Mouse (Mus musculus) spleen, adult 12 weeks (tissue): Measurements from ENCODE around the gene Plcb4.

Source experiments
- DNase-seq: peaks from one replicate; pipeline ENCODE4 v3.0.0; 2022; ENCODE audit warnings: low spot score

The Plcb4 gene

DNA sequence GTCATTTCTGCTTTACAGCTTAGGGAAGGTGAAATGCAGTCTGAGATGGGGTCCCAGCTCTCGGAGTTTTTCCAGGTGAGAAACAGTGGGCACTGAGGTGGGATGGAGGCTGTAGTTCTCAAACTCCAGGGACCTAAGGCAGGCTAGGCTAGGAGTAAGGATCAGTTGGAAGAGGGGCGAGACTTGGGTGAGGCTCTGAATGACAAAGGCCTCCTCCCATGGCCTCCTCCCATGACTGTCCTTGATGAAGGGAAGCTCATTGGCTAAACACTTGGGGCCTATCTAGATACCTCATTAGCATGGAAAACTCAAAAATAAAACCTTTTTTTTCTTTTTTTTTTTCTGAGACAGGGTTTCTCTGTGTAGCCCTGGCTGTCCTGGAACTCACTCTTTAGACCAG lies 198.0 kb downstream of the Plcb4 start:
- DNase-seq: no peak

DNA sequence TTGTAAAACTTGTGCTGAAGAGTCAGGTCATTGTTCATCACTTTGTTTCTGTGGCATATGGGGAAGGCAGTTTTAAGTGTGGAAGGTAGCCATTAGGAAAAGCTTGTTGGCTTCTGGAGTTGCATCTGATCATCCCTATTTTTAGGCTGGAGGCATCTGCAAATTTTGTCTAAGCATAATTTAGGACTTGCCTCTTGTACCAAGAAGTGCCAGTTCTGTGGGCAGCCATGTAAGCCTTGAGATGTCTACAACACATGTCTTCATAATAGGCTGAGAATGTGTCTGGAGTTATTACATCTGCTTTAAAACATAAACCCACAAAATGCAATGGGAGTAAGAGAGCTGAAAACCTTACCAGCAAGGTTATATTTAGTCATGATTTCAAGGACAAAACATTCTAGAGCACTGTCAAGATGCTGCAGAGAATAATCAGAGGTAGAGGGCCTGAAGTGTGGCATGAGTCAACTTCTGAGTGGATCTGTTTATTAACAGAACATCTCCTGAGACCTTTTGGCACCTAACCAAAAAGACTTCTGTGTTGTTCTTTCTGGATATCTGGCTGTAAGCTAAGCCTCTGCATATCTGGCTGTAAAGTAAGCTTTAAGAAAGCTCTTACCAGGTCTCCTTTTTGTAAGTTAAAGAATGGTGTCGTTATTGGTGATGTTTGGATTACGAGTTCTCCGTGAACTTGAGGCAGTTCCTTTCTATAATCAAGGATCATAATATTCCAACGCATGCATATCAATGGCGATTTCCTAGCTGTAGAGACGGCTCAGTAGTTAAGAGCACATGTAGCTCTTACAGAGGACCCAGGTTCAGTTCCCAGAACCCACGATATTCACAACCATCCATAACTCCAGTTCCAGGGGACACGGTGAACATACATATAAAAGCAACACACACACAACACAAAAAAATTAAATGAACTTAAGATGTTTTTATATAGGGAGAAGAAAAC lies 203.0 kb downstream of the Plcb4 start:
- DNase-seq: no peak

DNA sequence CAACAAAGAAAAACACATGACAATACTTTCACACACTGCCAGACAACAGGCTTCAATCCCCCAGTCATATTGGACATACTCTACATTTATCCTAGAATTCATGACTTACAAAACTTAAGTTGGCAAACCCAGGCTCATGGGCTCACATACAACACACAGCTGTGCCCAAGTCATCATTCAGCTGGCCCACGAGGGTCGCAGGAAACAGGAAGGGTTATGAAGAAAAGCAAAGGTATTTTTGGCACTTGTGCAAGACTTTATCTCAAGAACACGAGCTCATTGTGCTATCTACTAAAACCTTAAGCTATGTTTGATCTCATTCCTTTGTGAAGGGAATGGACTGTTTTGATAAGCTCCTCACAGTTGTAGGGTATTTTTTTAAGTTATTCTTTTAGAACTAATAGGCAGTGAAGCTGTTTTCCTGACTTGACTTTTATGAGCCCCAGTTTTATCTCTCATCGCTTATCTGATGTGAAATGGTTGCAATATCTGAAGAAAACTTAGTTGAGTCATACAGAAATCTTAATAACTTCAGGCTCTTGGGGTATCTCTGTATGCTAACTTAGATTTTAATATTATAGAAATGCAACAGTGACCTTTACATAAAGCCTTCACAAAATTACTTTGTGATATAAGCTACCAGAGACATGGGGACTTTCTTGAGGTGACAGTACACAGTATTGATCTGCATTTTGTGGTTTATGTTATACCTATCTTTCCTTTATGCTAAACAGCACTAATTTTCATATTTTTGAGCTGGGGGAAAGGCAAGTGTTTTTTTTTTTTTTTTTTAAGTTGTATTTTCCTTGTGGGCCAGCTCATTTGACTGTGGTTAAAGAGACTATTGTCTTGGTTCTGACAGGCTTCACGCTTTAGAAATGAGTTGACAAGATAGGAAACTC lies 203.9 kb downstream of the Plcb4 start:
- DNase-seq: no peak

DNA sequence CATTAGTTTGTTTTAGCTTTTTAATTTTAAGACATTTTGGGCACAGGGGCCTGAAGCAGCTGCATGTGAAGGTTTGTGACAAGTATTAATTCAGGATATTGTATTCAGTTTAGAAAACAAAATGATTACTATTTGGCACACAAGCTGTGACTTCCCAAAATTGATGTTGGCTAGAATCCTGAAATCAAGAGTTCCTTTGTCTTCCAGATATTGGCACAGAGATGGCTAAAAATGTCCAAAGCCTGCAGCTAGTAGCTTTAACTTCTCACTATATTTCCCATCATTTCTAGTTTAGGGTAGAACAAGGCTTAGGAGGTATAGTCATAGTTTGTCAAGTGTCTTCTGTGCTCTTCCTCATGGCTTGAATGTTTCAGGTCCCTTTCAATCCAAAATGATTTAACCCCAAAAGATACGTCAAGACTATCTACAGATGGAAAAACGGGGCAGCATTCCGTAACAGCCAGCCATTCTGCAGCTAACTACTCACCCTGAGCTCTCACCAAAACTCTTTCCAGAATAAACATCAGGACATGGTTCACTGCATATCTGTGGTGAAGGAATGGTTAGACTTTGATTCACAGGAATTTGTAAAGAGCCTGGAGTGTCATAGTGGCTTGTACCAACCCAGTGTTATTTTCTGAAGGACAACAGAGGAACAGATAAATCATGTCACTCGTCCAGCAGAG lies 204.7 kb downstream of the Plcb4 start:
- DNase-seq: no peak

DNA sequence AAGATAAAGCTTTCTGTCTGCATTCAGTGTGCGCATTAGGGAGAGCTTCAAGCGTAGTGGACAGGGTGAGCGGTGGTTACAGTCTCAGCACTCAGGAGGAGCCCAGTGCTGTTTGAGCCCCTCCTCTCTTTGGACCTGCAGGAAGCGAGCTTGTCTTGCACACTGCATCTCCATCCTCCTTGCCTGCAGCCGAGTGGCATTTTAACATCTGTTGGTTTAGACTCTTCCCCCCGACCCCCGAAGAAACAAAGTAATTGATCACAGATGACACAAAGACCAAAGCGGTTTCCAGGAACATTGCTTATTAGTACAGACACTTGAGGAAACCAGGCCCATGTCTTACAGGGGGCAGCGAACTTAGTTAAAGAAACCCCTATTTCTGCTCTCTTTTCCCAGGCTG lies 207.6 kb downstream of the Plcb4 start:
- DNase-seq: no peak

DNA sequence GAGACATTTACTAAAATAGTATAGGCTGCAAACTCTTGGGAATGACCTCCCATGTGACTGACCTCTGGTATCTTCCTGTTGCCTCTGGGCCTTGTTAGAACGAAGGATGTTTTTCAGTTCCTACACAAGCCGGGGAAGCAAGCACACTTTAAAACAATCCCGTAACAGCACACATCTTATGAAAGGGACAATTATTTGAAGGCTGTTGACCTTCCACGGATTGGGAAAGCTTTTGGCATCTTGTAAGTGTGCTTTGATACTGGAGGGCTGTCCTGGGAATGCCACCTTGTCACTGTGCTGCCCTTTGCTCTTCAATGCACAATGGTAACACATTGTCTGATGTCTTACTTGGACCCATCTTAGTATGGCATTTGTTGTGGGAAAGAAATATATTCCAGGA lies 208.0 kb downstream of the Plcb4 start:
- DNase-seq: no peak

DNA sequence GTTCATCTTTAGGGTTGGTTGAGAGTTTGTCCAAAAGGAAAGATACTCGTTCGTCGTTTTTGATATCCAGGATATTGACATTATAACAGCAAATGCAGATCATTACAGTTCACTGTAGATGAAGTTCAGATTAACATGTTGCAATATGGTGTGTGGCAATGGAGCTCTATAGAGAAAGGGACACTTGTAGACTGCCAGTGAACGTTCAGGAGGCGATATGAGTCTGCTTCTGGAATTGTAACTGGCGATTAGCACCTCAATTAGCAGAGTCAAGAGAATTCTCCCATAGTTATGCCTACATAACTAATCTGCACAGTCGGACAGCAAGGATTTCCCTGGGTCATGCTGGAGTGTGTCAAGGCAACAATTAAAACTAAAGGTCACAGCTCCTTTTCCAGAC lies 210.8 kb downstream of the Plcb4 start:
- DNase-seq: no peak

DNA sequence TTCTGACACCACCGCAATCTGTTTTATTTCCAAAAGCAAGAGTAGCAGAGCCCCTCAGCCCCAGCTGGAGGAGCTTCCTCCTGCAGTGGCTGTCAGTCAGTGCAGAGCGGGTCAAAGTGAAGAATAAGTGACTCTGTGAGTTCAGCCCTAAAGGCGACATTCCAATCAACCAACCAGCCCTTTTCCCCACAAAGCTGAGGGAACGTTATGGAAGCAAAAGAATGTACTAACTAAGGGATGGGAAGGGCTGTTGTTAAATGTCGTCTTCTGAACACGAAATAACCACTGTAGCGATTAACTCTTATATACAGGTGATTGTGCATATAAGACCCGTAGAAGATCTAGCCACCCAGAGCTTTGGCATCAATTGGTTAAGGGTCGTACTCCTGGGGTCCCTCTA lies 214.3 kb downstream of the Plcb4 start:
- DNase-seq: no peak

DNA sequence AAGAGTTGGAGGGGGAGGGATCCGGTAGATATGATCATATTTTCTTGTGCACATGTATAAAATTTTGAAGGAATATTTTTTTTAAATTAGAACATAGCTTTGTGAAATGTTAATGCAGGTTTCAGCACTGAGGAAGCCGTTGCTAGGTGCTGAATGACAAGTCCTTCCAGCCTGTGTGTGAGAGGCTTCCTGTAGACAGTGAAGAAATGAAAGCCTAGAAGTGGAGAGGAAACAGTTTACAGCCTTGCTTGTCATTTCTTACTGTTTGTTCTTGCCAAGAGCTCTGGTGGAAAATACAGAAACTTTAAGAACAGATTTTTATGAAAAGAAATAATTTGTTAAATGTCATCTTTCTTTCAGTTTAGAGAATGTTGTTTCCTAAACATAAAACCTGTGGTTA lies 214.9 kb downstream of the Plcb4 start:
- DNase-seq: no peak

DNA sequence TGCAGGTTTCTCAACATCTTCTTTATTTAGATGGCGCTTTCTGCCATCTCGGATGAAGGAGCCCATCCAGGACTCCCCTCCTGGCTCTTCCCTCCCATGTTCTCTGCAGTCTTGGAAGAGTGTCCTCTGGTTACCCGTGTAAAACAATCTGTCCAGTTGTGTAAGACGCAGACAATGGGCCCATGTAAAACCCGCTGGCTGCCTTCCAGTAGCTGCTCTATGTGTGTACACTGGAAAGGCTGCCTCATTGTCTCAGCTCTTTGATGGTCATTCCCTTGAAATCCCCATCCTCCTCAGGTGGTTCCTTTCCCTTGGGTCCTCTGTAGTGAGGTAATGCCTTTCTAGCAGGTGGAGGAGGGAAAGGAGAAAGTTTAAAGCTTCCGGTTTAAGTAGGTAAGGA lies 216.7 kb downstream of the Plcb4 start:
- no peak for DNase-seq

DNA sequence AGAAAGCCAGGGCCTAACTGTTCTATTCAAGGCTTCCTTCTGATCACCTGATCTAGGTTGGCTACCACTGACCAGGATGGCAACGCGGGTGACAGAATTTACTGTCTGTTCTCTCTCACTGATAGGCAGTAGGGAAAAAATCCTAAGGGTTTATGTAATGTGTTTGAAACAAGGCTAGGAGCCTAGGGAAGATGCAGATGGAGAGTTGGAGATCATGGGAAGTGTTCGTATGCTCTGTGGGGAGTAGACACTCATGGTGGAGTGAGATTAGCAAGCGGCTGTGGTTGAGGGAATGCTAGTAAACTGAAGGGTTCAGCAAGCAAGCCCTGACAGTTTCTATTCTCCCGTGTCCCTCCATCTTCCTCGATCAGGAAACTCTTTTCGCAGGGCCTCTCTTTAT lies 220.5 kb downstream of the Plcb4 start:
- no peak for DNase-seq

DNA sequence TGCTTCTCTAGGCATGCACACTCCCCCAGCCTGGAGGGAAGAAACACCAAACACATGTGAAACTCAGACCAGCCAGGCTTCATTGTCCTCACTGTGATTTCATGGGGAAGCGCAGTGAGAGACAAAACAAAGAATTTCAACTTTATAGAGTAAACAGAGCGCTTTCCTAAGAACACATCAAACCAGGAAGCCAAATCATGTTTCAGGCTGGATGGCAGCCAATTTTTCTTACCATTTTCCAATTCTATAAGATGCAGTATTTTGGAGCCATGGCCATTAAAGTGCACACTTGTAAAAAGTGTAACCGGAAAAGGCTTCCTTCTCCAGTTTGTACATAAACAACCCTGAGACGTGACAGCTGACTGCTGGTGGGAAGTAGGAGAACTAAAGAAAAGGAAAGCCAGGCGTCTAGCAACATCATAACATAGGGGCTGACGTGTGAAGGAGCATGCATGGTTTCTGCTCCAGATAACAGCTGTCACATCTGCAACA lies 221.5 kb downstream of the Plcb4 start:
- no peak for DNase-seq

DNA sequence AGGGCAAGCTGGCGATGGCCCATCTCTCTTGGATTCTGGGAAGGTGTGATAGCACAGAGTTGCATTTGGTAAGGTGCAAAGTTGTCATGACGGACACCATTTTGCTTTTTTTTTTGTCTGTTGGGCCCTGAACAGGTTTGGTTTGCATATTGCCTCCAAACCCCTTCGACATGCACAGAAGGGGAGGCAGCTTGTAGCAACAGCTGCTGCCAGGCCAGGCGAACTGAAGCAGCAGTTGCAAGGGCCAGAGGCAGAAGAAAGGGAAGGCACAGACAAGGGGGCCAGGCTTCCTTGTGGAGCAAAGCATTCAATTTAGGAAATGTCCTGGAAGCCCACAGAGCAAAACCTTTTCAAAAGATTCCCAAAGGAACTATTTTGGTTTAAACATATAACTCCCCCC lies 224.5 kb downstream of the Plcb4 start:
- no peak for DNase-seq

DNA sequence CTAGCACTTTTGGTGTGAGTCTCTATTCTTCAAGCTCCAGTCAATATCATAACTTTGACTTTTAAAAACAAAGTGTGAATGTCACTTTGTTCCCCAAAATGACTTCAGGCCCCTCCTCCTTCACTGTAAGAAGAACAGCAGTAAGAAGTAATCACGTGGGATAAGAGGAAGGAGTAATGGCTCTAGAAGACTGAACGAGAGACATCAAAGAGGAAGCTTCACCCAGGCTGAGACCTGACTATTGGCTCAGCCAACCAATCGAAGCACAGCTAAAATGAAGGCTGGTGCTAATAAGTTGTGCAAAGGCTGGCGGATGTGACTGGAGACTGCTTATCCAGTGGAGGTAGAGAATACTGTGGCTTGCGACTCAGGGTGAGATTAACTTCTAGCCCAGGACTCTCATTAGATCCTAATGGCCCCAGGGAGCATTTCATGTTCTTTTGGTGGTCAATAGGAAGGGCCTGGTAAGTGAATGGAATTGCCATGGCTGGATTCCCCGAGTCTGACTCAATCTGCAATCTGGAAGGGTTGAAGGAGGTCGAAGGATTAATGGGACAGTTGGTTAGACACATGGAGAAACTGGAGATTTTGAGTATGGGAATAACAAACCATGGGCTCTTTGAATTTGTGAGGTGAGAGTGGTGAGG lies 225.8 kb downstream of the Plcb4 start:
- no peak for DNase-seq

DNA sequence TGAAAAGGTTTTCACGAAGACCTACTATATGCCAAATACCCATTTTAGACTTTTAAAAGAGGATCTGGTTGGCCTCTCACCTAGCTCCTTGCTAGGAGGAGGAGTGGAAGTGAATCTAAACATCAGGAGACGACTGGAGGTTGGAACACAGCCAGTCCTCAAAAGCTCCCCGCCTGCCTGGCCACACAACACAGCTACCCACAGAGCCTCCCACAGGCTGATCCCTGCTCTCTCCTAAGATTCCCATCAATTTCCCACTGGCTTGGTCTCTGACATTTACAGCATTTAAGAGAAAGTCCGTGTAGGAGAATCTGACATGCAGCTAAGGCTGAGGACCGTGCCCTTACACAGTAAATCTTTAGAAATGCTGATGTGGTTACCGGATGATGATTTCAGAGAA lies 226.8 kb downstream of the Plcb4 start:
- no peak for DNase-seq

DNA sequence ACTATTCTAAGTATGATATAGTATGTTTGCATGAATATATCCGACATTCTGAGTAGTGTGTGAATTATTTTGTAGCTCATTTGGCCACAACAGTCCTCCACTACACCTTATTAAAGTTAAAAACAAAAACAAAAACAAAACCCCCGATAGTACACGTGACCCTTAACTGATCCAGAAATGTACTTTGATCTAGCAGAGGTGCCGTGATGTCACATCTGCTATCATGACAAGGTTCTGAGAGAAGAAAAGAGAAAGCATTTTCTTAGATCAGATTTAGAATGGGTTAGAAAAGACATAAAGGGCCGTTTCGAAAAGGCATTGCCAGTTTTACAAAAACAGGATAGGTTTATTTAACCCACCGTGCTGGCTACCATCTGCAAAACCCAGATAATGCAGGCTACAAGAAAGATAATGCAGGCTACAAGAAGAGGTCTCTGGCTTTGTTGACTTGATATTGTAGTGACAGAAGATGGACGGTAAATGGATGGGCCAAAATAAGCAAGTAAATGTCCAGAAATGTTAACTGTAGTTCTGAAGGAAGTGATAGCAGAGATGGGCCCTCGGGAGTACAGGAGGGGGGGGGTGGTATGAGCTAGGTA lies 227.4 kb downstream of the Plcb4 start:
- no peak for DNase-seq

DNA sequence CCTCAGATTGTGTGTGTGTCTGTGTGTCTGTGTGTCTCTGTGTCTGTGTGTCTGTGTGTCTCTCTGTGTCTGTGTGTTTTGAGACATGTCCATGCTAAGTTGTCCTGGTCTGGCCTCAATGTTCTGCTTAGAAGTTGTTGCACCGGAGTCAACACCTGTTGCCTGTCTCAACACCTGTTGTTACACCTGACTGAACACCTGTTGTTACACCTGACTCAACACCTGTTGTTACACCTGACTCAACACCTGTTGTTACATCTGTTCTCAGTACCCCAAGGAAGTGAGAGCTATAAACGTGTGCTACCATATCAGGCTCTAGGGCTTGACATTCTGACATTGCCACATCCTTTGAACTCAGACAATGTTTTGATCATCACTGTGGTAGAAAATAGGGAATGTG lies 229.0 kb downstream of the Plcb4 start:
- DNase-seq: no peak

DNA sequence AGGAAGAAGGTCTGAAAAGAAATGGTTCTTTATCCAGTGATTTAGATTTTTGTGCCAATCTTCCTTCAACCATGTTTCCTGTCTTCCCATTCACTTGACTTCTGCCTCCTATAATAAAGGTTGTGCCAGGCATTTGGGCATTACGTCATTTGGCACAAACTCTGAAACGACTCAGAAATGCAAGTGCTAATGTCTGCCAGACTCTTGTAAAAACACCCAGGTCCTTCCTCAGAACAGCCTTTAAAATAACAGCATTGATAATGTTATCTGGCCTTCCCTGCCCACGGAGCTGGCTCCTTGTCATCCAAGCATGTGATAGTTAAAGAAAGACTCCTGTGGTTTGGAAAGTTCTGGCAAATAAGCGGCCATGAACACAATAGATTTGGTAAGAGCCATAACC lies 229.4 kb downstream of the Plcb4 start:
- DNase-seq: no peak

DNA sequence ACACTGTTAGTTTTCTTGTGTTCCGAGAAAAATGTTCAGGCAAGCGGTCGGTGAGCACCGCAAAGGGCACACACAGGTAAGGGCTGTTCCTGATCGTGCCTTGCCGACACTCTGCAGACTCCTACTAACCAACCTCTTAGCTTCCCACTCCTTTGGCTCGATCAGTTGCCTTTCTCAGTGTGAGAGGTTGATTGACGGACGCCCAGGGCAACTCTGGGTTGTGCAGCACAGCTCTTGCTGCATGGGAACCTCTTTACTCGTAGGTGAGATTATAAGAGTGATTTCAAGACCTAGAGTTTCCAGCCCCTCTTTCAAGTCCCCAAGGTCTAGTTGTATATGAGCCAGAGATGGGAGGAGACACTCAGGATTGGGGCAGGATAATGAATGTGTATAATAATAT lies 230.0 kb downstream of the Plcb4 start:
- no peak for DNase-seq

DNA sequence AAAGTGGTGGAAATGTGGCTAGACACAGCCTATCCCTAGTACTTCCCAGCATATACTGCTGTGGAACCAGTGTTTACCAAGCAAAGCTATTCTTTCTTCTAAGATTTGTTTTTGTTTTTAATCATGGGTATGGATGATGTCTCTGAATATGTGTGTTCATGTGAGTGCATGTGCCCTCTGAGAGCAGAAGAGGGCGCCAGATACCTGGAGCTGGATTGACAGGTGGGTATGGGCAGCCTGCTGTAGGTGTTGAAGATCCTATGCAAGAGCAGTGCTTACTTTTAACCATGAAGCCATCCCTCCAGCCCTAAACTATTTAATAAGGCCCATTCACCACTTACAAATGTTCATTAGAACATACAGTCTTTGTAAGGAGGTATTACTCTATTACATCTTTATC lies 231.3 kb downstream of the Plcb4 start:
- no peak for DNase-seq

DNA sequence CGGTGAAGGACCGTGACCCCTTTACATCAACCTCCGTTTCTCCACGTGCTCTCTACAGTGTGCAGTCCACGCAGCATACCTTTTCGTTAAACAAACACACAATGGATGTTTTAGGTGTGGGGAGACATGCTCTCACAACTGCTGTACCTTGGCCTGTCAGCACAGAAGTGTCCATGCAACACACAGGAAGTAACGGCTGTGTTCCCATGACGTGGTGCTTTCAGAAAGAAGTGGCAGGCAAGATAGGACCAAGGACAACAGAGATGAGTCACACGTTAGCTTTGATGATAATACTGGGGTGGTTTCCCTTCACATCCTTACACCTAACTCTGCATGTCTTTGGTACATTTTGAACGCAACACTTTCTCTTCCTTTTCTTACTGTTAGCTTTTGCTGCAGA lies 232.3 kb downstream of the Plcb4 start:
- DNase-seq: no peak
